Mouse (Mus musculus): ENCODE results near the gene Cep57l1.

- no peak for TF ChIP-seq EP300 (IDR thresholded peaks at IDR 0.05; ENCODE audit: low read depth)
- TF ChIP-seq CTCF (IDR thresholded peaks at IDR 0.05; ENCODE audit: low read depth): no peak
These were observed 12.4 kb downstream of the Cep57l1 start for GRCm38 (mm10) chr10:41797253-41797652.

Data from liver, embryonic 14.5 days (tissue).